Mouse (Mus musculus) ES-E14 (cell line): ENCODE data around the gene Tm9sf4.

Source experiments
- CHD2 ChIP-seq: IDR thresholded peaks from 2 replicates; pipeline ENCODE4 v1.6.1; 2014; ENCODE audit warnings: mild to moderate bottlenecking, low read depth, low read length, inconsistent platforms
- HCFC1 ChIP-seq: IDR thresholded peaks from 2 replicates; pipeline ENCODE4 v1.6.1; 2012; ENCODE audit warnings: low read length, inconsistent platforms, borderline replicate concordance; ENCODE audit not compliant: insufficient read depth
- MAFK ChIP-seq: IDR thresholded peaks from 2 replicates; pipeline ENCODE4 v1.6.1; 2014; ENCODE audit warnings: mild to moderate bottlenecking, low read depth, low read length, inconsistent platforms; ENCODE audit not compliant: insufficient read depth
- ZC3H11A ChIP-seq: IDR thresholded peaks from 2 replicates; pipeline ENCODE4 v1.6.1; 2012; ENCODE audit warnings: low read depth, mild to moderate bottlenecking, inconsistent platforms, low read length, borderline replicate concordance
- ZNF384 ChIP-seq: IDR thresholded peaks from 2 replicates; pipeline ENCODE4 v1.6.1; 2012; ENCODE audit warnings: low read depth, low read length, inconsistent platforms

DNA sequence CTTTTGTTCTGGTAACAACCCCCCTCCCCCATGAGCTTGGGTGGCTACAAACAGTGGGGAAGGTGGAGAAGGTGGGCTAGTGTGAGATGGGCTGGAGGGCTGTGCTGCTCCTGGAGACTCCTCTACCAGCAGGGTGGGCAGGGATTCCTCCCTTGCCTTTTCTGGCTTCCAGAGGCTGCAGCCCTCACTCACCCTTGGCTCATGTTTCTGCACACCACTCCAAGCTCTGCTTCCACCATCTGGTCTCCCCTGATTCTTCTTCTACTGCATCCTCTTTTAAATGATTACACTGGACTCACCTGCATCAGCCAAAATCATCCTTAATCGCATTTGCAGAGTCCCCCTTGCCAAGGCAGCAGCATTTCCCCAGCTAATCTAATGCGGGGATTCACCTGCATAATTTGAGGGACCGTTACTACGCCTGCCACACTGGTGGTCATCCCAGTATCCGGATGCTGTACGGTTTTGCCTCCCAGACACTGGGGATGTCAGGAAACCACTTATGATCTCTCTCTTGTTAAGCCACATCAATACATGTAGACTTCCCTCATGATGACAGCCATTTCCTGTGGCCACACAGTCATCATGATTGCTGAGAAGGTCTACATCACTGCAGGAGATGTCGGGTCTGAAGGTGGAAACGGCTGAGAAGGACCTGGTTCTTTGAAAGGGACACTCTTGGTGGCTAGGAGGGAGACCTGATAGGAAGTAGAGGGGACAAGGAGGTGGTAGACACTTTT lies 9.0 kb upstream of the Tm9sf4 start:
- TF ChIP-seq MAFK (no peak), ZNF384 (no peak), ZC3H11A (no peak), HCFC1 (no peak), CHD2 (no peak)
